23 mouse cellular contexts compared by ENCODE assay signal in genomic region chr13:111927489-111927888, GRCm38 (mm10).
A peak's percentile ranks its signal among the peaks of the same experiment; 100 is the strongest.
DNase-seq lines count a peak whose midpoint lies in the region; ATAC-seq lines count a peak whose summit lies in the region.
"Had no signal": no experiment of that assay in that cellular context is flagged by ENCODE, and none has a peak within 500 bp of the region (broad histone marks: within the 10 kb centered on the region; RNA-seq: fewer than 3 reads in every experiment).

No protein-coding gene starts in this region.

- WGBS in hindbrain, embryonic 16.5 days, result 81% methylated on average over 3 of the region's 3 CpGs
- WGBS in hindbrain, embryonic 14.5 days, result 80% methylated on average over 3 of the region's 3 CpGs
- WGBS in liver, embryonic 15.5 days (ENCODE audit: insufficient replicate concordance), result 69% methylated on average over 3 of the region's 3 CpGs

- H3K27me3 ChIP-seq in hindbrain, embryonic 16.5 days (replicated peaks; ENCODE audit: control insufficient read depth, insufficient read depth, low read length), result no peaks in the 10 kb centered on the region
- no peaks in the 10 kb centered on the region for H3K27me3 ChIP-seq in hindbrain, embryonic 14.5 days (ENCODE audit: control insufficient read depth, insufficient read depth, low read length)
- no peaks in the 10 kb centered on the region for H3K27me3 ChIP-seq in liver, embryonic 15.5 days
- H3K27me3 ChIP-seq: embryonic facial prominence, embryonic 12.5 days; embryonic facial prominence, embryonic 15.5 days; heart, embryonic 12.5 days; heart, embryonic 15.5 days had no signal

- intact Hi-C loops in left cerebral cortex, postnatal 4 days (cut with DNase I), result no loop called here

- H3K4me2 ChIP-seq in hindbrain, embryonic 16.5 days (ENCODE audit: low read length), result no peak overlapping the region
- no peak overlapping the region for H3K4me2 ChIP-seq in hindbrain, embryonic 14.5 days (replicated peaks)
- no peak overlapping the region for H3K4me2 ChIP-seq in liver, embryonic 15.5 days
- H3K4me2 ChIP-seq: embryonic facial prominence, embryonic 12.5 days; embryonic facial prominence, embryonic 15.5 days; heart, embryonic 12.5 days; heart, embryonic 15.5 days had no signal

- DNase-seq in cerebellum, postnatal 10 days, result peak; percentile 53 to 67
- no peak for DNase-seq in cerebellum, adult 11-12 months
- no peak for DNase-seq in hindbrain, embryonic 14.5 days (ENCODE audit: low spot score)
- peak; percentile 28 for DNase-seq in left cerebral cortex, postnatal 4 days
- DNase-seq in left cerebral cortex, adult 9 months (ENCODE audit: low spot score in 2 of 2), result no peak
- no peak for DNase-seq in liver
- DNase-seq: adrenal gland, adult 8-10 months; adrenal gland, postnatal 25 days; forebrain, postnatal 0 days; gastrocnemius, adult 2 months; gastrocnemius, postnatal 14 days; heart, adult 18-20 months; heart, postnatal 10 days; heart, postnatal 4 days had no signal

- H3K4me3 ChIP-seq in hindbrain, embryonic 16.5 days (ENCODE audit: low read length), result no peak overlapping the region
- no peak overlapping the region for H3K4me3 ChIP-seq in hindbrain, embryonic 14.5 days (replicated peaks; ENCODE audit: low read length)
- no peak overlapping the region for H3K4me3 ChIP-seq in liver, embryonic 15.5 days (replicated peaks)
- H3K4me3 ChIP-seq: embryonic facial prominence, embryonic 12.5 days; embryonic facial prominence, embryonic 15.5 days; heart, embryonic 12.5 days; heart, embryonic 15.5 days had no signal

- no peak overlapping the region for H3K27ac ChIP-seq in hindbrain, embryonic 16.5 days (ENCODE audit: low read depth, low read length)
- H3K27ac ChIP-seq in hindbrain, embryonic 14.5 days, result no peak overlapping the region
- 0 out of 2 replicates have a peak overlapping the region, but pooled peaks have one; percentile 0 for H3K27ac ChIP-seq in liver, embryonic 15.5 days (replicated peaks)
- H3K27ac ChIP-seq: embryonic facial prominence, embryonic 12.5 days; embryonic facial prominence, embryonic 15.5 days; gastrocnemius, adult 2 months; heart, embryonic 15.5 days had no signal

- H3K9ac ChIP-seq in hindbrain, embryonic 16.5 days (ENCODE audit: low read depth, low read length), result no peak overlapping the region
- H3K9ac ChIP-seq in hindbrain, embryonic 14.5 days, result no peak overlapping the region
- H3K9ac ChIP-seq in liver, embryonic 15.5 days, result no peak overlapping the region
- H3K9ac ChIP-seq: embryonic facial prominence, embryonic 12.5 days; embryonic facial prominence, embryonic 15.5 days; forebrain, postnatal 0 days; heart, embryonic 12.5 days; heart, embryonic 15.5 days had no signal

- no peaks in the 10 kb centered on the region for H3K36me3 ChIP-seq in hindbrain, embryonic 16.5 days (ENCODE audit: control insufficient read depth, insufficient read depth, low read length)
- no peaks in the 10 kb centered on the region for H3K36me3 ChIP-seq in hindbrain, embryonic 14.5 days (replicated peaks; ENCODE audit: control insufficient read depth, insufficient read depth)
- no peaks in the 10 kb centered on the region for H3K36me3 ChIP-seq in liver, embryonic 15.5 days (replicated peaks)
- H3K36me3 ChIP-seq: embryonic facial prominence, embryonic 12.5 days; embryonic facial prominence, embryonic 15.5 days; heart, embryonic 12.5 days; heart, embryonic 15.5 days had no signal

- ATAC-seq in hindbrain, embryonic 16.5 days, result 0 out of 2 replicates have a peak, but pooled peaks have one; percentile 34
- ATAC-seq in hindbrain, embryonic 14.5 days (ENCODE audit: low FRiP score), result no peak
- no peak for ATAC-seq in liver, embryonic 15.5 days (ENCODE audit: insufficient read depth)
- ATAC-seq: activated CD4-positive, CD25-positive, alpha-beta regulatory T cell, adult 4 months; forebrain, embryonic 14.5 days; forebrain, postnatal 0 days; inflammation-experienced regulatory T-cells, adult 6 months had no signal

- no peaks in the 10 kb centered on the region for H3K9me3 ChIP-seq in hindbrain, embryonic 16.5 days (ENCODE audit: control insufficient read depth, low read length)
- 0 out of 2 replicates have a peak, but pooled peaks cover 4% of the 10 kb centered on the region for H3K9me3 ChIP-seq in hindbrain, embryonic 14.5 days (ENCODE audit: control insufficient read depth, low read length)
- no peaks in the 10 kb centered on the region for H3K9me3 ChIP-seq in liver, embryonic 15.5 days (replicated peaks)
- H3K9me3 ChIP-seq: embryonic facial prominence, embryonic 12.5 days; heart, embryonic 15.5 days had no signal

- no peaks in the 10 kb centered on the region for H3K4me1 ChIP-seq in hindbrain, embryonic 16.5 days (ENCODE audit: control insufficient read depth, insufficient read depth, low read depth, low read length)
- 0 out of 2 replicates have a peak, but pooled peaks cover 3% of the 10 kb centered on the region for H3K4me1 ChIP-seq in hindbrain, embryonic 14.5 days (replicated peaks; ENCODE audit: control insufficient read depth, insufficient read depth, low read length)
- peaks cover 65% of the 10 kb centered on the region for H3K4me1 ChIP-seq in liver, embryonic 15.5 days (replicated peaks)
- H3K4me1 ChIP-seq: embryonic facial prominence, embryonic 12.5 days; embryonic facial prominence, embryonic 15.5 days; heart, embryonic 12.5 days; heart, embryonic 15.5 days had no signal

Comparison
In these comparisons a context has a peak if more than half of its experiments do, and no peak if none do; other contexts are left out.
1. DNase-seq: peak in cerebellum, postnatal 10 days (2 of 2) and left cerebral cortex, postnatal 4 days (single experiment); none in cerebellum, adult 11-12 months (single experiment), hindbrain, embryonic 14.5 days (single experiment), left cerebral cortex, adult 9 months (0 of 2) and liver (single experiment).